Mouse (Mus musculus) liver, embryonic 14.5 days (tissue): ENCODE measurements at regions not wholly inside any gene's neighbourhood (a gene's known extent, or its start where the extent isn't known, plus 50 kb on each side); places are given as distances from the start of the nearest gene placed in this dataset.
"Not testable (repeated sequence)": the region's sequence is repeated elsewhere in the genome, so short reads cannot be mapped to it uniquely, and the experiment has no call there.

ENCODE experiments used
- CTCF ChIP-seq: IDR thresholded peaks from 2 replicates; pipeline ENCODE4 v1.5.1; 2016; ENCODE audit warnings: antibody characterized with exemption, low read depth, control low read depth
- EP300 ChIP-seq: IDR thresholded peaks from 2 replicates; pipeline ENCODE4 v1.6.1; 2016; ENCODE audit warnings: antibody characterized with exemption, low read depth

GRCm38 (mm10) chr5:77730286-77730685, 322.4 kb upstream of the Igfbp7 start:
- TF ChIP-seq EP300, CTCF: not testable (repeated sequence)
